Mouse (Mus musculus) cerebellum, postnatal 14 days (tissue): ENCODE data around the gene Ercc2.

Source experiments
- DNase-seq, 2 experiments: peaks; one replicate each; pipeline ENCODE4 v3.0.0; 2021; ENCODE audit warnings: mixed read lengths in 2 of 2

The Ercc2 gene

GRCm38 (mm10) chr7:19410766-19411344, 29.0 kb downstream of the Ercc2 start:
- no peak for DNase-seq

- no peak for DNase-seq
Measured at GRCm38 (mm10) chr7:19411783-19412182, 30.0 kb downstream of the Ercc2 start.

GRCm38 (mm10) chr7:19413525-19413924, 31.7 kb downstream of the Ercc2 start:
- DNase-seq: no peak

GRCm38 (mm10) chr7:19416590-19416989, 34.8 kb downstream of the Ercc2 start:
- no peak for DNase-seq

- DNase-seq: no peak
Measured at GRCm38 (mm10) chr7:19420121-19420520, 38.3 kb downstream of the Ercc2 start.

GRCm38 (mm10) chr7:19420821-19421636, 39.2 kb downstream of the Ercc2 start:
- DNase-seq: peak; percentile 91 to 94

- DNase-seq: no peak
Measured at GRCm38 (mm10) chr7:19423083-19423482, 41.3 kb downstream of the Ercc2 start.

GRCm38 (mm10) chr7:19424051-19424450, 42.2 kb downstream of the Ercc2 start:
- no peak for DNase-seq

GRCm38 (mm10) chr7:19426349-19426748, 44.5 kb downstream of the Ercc2 start:
- no peak for DNase-seq

- no peak for DNase-seq
Measured at GRCm38 (mm10) chr7:19426888-19427287, 45.1 kb downstream of the Ercc2 start.

- no peak for DNase-seq
Measured at GRCm38 (mm10) chr7:19427999-19428650, 46.3 kb downstream of the Ercc2 start.

- peak; percentile 81 for DNase-seq
Measured at GRCm38 (mm10) chr7:19429726-19430125, 47.9 kb downstream of the Ercc2 start.

- no peak for DNase-seq
Measured at GRCm38 (mm10) chr7:19430402-19430801, 48.6 kb downstream of the Ercc2 start.

- no peak for DNase-seq
Measured at GRCm38 (mm10) chr7:19432475-19432874, 50.7 kb downstream of the Ercc2 start.

- DNase-seq: no peak
Measured at GRCm38 (mm10) chr7:19436276-19436675, 54.5 kb downstream of the Ercc2 start.

- DNase-seq: no peak
Measured at GRCm38 (mm10) chr7:19437048-19437447, 55.2 kb downstream of the Ercc2 start.

- no peak for DNase-seq
Measured at GRCm38 (mm10) chr7:19441448-19442091, 59.8 kb downstream of the Ercc2 start.

- peak; percentile 97 to 99 for DNase-seq
Measured at GRCm38 (mm10) chr7:19443344-19443743, 61.5 kb downstream of the Ercc2 start.

- DNase-seq: no peak
Measured at GRCm38 (mm10) chr7:19444801-19445200, 63.0 kb downstream of the Ercc2 start.
